Mouse (Mus musculus) gastrocnemius, postnatal 10 days (tissue): ENCODE measurements around the gene Emilin1. TPM values are rescaled to one million over a fixed set of nuclear protein-coding genes. Genes with fewer than 3 reads are reported as not detected.

ENCODE experiments used
- DNase-seq: peaks from one replicate; pipeline ENCODE4 v3.0.0; 2021; ENCODE audit warnings: mixed read lengths
- total RNA-seq, 2 experiments: library from RNA; stranded (reverse); gene quantifications; 2 replicates each; pipeline ENCODE4 v1.2.3; 2021

Gene Emilin1
- total RNA-seq, 2 experiments from 2014 or later = 42.2 to 60.5 TPM

DNA sequence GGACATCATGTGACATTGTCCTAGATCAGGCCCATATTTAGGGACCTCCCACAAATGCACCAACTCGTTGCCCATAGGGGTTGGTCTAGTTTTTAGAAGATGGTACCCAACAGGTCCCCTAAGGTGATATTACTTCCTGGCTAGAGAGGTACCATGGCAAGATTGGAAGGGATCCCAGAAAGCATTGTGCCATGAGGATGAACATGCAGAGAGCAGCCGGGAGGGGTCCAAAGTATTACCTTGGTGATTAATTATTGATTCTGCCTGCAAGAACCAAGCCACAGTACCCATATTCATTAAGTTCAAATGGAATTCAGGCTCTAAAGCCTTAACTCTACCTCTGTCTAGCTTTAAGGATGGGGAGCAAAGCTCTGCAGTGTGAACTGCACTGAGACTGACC, 12.9 kb downstream of the Emilin1 start:
- DNase-seq = no peak

DNA sequence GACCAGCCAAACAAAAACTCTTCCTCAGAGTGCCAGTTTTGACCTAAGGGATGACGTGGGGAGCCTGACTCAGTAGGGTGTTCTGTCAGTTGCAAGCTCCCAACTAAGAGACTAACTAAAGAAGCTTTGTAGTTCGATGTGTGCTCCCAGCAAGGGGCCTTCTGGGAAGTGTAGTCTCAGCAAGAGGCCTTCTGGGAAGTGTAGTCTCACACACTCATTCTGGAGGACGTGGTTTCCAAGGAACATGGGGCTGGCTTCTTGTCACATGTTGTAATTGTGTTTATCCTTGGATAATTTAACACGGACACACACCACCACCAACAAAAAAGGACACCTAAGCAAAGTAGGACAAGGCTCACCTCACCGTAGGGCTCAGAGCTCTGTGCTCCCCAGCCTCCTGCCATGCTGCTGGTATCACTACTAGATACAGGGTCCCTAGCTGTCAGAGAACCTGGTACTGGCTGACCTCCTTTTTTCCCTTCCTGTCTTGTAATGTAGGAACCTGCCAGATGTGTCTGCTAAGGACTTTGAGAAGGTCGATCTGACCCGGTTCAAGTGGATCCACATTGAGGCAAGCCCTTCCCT, 14.8 kb downstream of the Emilin1 start:
- no peak for DNase-seq

DNA sequence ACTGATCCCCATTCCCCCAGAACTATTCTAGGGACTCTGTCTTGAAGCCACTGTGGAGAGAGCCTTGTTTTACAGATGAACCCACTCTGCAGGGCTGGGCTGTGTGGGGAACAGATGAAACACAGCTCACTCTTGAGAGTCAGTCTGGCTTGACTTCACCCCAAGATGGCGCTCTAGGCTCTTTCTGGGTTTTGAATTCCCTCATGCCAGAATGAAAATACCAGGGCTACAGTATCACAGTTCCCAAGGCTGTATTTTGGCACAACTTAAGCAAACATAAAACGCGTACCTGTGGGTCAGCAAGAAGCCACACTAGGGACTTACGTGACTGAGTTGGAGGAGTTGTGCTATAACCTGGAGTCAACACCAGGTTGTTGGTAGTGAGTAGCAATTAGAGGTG, 16.9 kb downstream of the Emilin1 start:
- peak; percentile 78 for DNase-seq

DNA sequence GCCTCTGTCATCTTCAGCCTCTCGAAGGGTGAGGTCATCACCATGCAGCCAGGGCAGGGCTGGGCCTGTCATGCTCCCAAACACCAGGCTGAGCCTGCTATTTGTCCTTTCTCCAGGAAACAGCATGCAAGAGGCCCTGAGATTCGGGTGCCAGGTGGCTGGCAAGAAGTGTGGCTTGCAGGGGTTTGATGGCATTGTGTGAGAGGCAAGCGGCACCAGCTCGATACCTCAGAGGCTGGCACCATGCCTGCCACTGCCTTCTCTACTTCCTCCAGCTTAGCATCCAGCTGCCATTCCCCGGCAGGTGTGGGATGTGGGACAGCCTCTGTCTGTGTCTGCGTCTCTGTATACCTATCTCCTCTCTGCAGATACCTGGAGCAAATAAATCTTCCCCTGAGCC, 17.6 kb downstream of the Emilin1 start:
- no peak for DNase-seq

DNA sequence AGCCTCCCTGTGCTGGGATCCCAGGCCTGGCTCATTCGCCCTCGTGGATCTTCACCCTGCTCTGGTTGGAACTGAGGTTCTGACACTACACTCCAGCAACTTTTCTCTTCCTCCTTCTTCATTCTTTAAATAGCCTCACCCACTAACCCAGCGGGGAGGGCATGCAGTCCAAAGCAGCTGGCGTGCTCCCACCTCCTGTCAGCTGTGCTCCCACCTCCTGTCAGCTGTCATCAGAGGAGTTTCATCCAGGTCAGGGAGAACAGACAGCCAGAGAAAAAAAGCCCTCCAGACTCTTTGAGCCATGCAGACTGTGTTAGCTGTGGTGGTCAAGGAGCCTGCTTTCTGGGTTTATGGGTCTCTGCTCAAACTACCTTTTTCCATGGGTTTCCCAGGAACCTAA, 18.2 kb downstream of the Emilin1 start:
- DNase-seq = peak; percentile 48

DNA sequence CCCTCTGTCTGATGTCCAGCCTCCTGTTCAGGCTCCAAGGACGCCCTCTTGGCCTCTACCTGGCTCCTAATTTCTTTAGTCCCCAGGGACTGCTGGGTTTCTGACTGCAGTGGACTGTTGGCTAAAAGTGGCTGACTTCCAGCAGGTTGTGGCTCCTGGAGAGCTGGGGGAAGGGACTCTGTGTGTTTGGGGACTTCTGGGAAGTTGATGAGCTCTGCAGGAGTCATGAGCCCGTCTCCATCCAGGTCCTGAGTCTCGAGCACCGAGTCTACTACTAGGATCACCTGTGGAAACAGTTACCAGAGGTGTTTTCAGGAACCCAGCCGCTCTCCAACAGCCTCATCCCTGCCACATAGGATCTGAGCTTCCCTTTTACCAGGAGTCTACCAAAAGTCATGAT, 20.5 kb downstream of the Emilin1 start:
- DNase-seq = no peak

DNA sequence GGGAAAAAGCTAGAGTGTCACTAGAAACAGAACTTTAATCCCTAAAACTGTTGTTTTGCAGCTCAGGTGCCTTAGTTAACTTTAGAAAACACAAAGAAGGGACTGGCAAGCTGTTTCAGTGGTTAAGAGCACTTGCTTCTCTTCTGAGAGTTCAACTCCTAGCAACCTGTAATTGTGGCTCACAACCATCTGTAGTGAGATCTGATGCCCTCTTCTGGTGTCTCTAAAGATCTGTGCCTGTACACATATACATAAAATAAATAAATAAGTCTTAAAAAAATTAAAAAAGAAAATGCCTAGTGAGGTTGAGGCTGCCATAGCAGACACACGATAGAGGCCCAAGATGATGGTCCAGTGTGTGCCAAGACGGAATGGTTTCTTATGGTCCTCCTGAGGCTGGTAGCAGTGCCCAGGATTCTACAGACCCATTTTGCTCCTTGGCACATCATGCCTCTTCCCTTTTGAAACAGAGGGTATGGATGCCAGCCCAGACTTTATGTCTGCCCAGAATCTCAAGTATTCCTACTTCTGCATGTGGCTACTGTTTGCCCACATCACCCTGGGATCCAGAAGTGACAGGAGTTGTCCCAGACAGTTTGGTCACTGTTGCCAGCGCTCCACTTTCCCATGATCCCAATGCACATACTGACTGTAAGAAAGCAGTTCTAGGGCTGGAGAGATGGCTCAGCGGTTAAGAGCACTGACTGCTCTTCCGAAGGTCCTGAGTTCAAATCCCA, 21.7 kb downstream of the Emilin1 start:
- DNase-seq = no peak

DNA sequence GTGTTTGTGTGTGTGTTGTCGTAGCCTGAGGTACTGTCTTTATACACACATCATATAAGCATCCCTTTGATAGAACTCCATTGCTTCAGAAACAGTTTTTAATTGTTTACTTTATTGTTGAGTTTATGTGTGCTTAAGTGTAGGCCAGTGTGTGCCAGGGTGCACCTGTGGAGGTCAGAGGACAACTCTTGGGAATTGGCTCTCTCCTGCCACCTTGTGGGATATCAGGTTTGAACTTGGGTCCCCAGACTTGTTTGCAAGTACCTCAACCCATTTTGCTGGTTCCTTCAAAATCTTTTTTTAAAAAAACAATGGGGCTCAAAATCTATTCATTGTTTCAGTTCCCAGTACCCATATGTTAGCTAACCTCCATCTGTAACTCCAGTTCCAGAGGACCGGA, 29.8 kb downstream of the Emilin1 start:
- DNase-seq = no peak

DNA sequence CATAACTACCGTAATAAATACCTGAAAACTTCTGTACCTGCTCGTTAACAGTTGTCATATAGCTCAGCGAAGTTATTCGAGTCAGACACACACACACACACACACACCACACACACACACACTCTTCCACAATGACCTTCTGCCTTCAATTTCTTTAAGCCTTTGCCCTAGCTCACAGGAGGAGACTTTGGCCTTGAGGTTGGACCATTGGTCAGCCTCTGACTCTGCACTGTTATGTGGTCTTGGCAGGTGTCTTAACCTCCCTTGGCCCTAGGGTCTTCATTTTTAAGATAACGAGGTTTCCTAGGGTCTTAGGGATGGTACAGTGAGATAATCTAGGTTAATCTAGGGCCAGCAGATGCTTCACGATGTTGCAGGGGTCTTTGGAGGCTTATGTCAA, 31.1 kb downstream of the Emilin1 start:
- no peak for DNase-seq

DNA sequence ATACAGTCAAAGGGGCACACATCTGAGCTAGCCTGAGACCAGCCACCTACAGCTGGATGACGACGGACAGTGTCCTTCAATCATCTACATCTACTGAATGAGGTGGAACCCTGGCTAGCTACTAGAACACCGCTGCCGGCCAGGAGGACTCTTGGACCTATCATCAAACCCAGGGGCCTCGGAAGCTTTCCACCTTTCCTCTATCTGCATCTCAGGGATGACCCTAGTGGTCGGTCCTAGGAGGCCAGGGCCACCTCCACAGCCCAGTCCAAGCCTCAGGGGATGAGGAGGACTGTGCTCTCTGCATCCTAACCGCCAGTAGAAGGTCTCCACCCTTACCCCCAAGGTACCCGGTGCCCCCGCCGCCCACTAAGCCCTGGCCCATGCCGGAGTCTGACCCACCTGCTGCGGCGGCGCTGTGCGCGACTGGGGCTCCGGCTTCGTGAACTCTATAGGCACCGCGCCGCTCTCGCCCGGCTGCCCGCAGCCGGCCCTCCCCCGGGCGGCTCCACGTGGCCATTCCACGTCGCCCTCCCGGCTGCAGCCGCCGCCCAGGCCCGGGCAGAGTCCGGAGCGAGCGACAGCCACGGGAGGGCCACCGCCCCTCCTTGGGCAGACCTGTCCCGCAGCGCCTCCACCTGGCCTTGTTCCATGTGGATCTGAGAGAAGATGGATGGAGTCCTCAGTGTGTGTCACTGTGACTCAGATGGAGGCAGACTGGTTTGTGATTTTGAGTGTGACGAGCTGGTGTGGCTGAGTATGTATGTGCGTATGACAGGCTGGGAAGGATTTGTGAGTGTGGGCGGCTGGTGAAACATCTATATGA, 32.0 kb downstream of the Emilin1 start, which contains the start of gene Cgref1:
TSS of gene Cgref1 (minus strand) at position 636 of the 826 bp plus-strand sequence.
- peak; percentile 53 for DNase-seq

DNA sequence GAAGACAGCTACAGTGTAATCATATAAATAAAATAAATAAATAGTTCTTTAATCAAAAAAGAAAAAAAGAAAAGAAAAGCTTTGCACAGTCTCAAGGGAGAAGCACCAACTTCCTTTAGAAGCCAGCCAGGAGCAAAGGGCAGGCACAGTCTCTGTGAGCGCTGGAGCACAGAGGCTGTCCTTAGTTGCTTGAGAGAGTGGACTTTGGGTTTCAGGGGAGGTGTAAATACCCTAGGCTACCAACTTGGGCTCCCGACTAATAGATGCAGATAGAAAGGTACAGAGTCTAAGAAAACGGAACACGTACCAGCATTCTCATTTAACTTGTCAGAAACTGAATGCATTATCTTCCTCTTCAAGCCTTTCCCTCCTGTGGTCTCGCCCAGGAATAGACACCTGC, 35.4 kb downstream of the Emilin1 start:
- no peak for DNase-seq

DNA sequence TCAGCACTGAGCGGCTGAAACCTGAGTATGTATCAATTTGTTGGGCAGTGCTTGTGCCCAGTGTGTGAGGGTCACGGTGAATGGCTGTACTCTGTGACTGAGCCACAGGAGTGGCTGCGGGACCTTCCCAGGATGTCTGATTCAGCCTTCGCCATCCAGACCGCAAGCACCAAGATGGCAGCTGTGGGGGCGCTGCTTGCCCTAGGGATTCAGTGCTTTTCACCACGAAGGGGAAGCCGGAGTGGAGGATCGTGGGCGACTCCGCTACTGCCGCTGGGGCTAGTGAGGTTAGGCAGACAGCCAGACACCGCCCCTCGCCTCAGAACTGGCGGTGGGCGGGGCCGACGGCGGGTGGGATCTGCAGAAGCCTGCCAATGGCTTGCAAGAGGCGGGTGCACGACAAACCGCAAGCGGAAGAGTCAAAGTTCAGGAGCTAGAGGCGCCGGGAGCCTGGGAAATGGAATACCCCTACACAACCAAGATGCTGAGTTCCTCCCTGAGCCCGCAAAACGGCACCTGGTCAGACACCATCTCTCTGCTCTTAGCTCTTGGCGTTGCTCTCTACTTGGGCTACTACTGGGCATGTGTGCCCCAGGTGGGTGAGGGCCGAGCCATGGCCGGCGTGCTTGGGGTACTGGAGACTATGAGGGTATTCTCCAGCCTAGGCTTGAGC, 36.6 kb downstream of the Emilin1 start:
- DNase-seq = peak; percentile 90

DNA sequence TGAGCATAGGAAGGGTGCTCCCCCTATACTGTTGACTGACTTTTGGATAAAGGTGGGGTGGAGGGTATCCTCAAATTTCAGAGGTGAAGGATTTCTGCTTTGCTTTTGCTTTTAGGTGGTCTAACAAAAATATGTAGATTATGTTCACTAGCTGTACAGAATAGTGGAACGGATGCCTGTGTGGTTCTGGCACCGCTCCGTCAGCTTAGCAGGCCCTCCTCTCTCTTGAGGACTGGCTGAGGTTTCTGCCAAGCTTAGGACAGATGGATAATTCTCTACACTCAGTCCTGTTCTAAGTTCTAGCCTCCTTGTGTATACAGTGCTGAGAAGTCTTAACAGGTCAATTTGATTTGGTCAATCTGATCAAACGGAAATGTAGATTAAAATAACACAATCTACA, 37.2 kb downstream of the Emilin1 start:
- DNase-seq = no peak

DNA sequence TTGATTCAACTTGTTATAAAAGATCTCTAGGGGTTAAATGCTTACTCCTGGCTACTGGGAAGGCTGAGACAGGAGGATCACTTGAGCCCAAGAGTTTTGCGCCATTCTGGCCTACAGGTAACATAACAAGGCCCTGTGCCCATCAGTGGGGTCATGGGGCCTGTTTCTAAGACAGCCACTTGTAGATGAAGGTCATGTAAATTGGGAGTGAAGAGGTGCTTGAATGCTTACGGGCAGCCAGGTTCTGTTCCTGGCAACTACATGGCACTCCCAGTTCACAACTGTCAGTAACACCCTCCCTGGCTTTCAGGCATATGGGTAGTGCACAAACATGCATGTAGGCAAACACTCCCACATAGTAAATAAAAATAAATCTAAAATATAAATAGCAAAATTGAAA, 37.7 kb downstream of the Emilin1 start:
- DNase-seq = no peak

DNA sequence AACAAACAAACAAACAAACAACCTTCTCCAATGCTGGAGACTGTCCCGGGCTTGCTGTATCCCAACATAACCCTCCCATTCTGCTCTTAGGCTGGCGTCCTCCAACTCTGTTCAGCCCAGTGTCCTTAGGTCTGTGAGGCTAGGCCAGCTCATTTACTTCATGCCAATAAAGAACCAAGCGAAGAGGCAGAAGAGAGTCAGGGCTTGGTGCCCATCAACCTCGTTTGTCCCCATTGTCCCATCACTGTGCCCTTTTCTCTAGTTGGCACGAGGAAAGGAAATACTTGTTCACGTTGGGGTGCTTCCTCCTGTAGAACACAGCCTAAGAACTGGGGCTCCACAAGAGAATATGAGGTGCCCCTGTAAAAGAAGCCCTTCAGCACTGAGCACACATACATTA, 38.5 kb downstream of the Emilin1 start:
- DNase-seq = no peak

DNA sequence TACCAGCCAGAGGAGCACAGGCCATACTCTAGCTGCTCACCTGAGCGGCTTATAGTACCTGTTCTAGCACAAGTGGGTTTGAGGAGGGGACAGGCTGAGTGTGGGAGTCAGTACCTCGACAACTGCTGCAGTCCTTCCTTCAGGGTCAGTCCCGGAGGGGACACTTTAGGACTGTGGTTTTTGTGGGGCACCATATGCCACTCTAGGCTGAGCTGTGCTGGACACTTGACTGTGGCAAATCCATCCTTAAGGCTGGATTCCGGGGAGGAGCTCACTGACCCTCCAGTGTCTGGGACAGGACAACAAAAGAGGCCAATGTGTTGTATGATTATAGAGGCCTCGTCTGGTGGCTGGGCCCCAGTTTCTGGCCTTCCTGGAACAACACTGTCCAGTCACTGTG, 39.3 kb downstream of the Emilin1 start:
- DNase-seq = no peak

DNA sequence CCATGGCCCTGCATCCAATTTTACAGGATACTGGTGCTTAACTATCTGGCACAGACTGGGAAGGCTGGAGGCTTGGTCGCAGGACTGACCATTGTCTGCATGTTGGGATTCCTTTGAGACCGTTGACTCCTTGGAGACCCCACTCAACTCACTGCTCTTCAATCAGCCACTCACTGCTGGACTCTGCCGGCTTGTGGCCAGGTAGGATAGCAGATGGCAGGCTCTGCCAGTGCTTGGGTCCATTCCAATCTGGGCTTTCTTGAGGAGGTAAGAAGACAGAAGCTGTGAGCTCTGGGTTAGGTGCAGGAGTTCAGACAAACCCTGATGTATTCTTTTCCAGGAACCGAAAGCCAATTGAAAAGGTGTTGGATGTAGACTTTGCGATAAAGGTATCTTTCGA, 40.9 kb downstream of the Emilin1 start:
- DNase-seq = no peak

DNA sequence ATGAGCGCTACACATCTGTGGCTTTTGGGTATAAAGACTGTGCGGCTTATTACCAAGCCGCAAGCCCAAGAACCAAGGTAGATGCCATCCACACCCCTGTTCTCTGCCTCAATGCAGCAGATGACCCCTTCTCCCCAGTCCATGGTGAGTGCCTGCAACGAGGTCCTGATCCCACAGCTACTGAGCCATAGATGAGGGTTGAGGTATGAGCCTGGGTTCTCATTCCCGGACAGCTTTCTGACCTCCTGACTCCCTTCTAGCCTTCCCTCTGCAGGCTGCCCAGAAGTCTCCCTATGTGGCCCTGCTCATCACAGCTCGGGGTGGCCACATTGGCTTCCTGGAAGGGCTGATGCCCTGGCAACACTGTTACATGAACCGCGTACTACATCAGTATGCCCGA, 41.4 kb downstream of the Emilin1 start:
- DNase-seq = no peak

DNA sequence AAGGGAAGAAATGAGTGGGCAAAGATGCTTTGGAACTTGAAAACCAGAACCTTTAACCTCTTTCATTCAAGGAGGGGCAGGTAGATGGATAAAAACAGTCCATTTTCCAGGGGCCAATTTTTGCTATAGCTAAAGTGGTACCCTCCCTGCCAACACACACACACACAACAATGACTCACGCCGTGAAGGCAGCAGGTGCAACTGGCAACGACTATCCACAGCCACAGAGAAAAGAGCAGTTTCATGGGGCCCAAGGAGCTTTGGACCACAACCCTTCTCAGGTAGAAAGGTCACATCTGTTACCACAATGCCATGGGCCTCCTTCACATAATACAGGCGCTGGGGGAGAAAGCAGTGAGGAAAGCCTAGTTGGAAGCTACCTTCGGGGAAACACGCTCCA, 42.5 kb downstream of the Emilin1 start:
- no peak for DNase-seq

DNA sequence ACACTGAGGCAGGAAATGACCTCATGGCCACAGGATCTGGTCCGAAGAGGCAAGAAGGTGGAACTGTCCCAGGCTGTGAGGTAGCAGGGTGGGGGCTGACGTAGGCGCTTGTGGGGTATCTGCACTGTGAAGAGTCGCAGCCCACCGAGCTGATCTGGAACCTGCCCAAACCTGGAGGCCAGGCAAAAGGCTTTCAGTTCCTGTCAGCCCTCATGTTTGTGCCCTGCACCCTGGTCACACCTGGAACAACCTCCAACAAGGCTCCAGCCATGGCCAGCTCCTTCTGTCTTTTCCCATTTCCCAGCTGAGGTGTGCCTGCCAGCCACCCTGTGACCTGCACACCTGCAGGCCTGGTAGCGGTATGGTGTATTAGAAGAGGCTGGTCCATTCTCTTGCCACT, 44.7 kb downstream of the Emilin1 start:
- no peak for DNase-seq

DNA sequence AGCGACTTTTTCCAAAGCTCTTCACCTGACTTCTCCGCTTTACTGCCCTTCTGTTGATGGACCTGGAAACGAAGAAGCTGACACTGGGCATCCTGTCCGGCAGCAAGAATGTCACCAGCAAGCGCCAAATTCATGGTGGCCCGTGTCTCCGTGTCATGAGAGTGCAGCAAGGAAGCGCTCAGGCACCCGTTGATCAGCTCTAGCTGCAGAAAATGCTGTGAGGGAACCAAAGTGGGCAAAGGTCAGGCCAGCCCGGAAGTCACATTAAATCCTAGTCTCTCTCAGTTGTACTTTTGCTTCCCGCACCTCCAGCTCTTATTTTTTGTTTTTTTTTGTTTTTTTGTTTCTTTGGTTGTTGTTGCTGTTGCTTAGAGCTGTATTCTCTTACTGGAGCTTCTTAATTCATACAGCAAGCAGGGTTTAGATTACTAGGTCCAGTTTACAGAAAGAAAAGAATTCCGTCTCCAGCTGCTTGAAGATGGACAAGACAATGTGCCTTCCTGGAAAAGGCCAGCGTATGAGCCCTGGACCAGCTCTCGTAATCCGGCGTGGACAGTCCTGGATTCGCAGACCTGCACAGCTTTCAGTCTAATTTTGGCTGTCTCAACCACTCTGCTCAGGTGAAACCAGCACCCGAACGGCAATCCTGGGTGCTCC, 46.1 kb downstream of the Emilin1 start:
- DNase-seq = no peak

DNA sequence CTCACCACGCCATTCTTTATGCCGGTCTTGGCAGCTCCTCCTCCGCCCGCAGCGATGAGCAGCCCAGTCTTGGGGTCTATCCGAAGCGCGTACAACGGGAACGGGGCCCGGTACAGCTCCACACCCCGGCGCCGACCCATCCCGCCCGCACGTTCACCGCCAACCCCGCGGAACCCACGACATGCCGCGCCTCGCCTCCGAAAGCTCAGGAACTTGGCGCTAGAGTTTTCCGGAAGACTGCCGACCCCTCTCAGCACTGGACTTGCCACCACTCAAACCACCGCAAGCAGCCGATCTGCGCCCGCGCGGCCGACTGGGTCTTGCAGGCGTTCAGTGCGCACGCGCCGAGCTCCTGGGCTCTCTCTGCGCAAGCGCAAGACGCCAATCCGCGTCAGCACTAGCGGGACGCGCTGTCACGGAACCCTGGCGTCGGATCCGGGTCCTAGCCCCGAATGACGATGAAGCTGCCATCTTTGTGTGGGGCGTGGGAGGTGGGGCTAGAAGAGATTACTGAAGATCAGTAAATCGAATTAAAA, 46.8 kb downstream of the Emilin1 start, which contains the start of gene Preb:
TSS of gene Preb (minus strand) at position 396 of the 536 bp plus-strand sequence.
- peak; percentile 99 for DNase-seq
